Mouse (Mus musculus): ENCODE results near the gene Clec9a.

The Clec9a gene

GRCm38 (mm10) chr6:129425217-129425616 lies 16.6 kb downstream of the Clec9a start:
- no peak for DNase-seq (ENCODE audit: low spot score)

GRCm38 (mm10) chr6:129425812-129426211 lies 17.1 kb downstream of the Clec9a start:
- DNase-seq (ENCODE audit: low spot score), result no peak

- DNase-seq (ENCODE audit: low spot score), result no peak
Measured at GRCm38 (mm10) chr6:129427281-129427680, 18.6 kb downstream of the Clec9a start.

- no peak for DNase-seq (ENCODE audit: low spot score)
Measured at GRCm38 (mm10) chr6:129434239-129434638, 25.6 kb downstream of the Clec9a start.

- DNase-seq (ENCODE audit: low spot score), result no peak
Measured at GRCm38 (mm10) chr6:129436025-129436424, 27.4 kb downstream of the Clec9a start.

- DNase-seq (ENCODE audit: low spot score), result no peak
Measured at GRCm38 (mm10) chr6:129438033-129438432, 29.4 kb downstream of the Clec9a start.

GRCm38 (mm10) chr6:129449743-129450142 lies 41.1 kb downstream of the Clec9a start:
- no peak for DNase-seq (ENCODE audit: low spot score)

- DNase-seq (ENCODE audit: low spot score), result peak; percentile 38
Measured at GRCm38 (mm10) chr6:129451411-129452039, 42.9 kb downstream of the Clec9a start, which contains the start of gene Clec1a. Clec1a (minus strand) TSS chr6:129452000.

GRCm38 (mm10) chr6:129471386-129471785 lies 62.7 kb downstream of the Clec9a start:
- no peak for DNase-seq (ENCODE audit: low spot score)

- no peak for DNase-seq (ENCODE audit: low spot score)
Measured at GRCm38 (mm10) chr6:129472627-129473026, 64.0 kb downstream of the Clec9a start.
